Mouse (Mus musculus): ENCODE results near the gene AA986860.

Gene AA986860

DNA sequence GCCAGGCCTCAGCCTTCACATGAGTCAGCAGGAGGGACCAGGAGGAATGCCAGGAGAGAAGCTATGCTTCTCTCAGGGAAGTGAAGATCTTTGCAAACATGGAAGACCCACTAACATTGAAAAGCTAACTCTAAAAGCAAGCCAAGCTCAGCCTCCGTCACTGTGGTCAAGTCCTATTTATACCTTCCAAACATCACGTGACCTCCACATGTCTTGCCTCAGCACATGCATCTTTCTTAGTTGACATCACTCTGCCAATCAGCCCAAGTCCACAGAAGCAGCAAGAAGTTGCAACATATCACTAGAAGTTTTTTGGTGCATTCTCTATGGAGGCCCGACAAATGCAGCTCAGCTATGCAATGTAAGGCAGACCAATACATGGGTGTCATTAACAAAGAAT is 48.1 kb downstream of the AA986860 start:
- no peak for DNase-seq

DNA sequence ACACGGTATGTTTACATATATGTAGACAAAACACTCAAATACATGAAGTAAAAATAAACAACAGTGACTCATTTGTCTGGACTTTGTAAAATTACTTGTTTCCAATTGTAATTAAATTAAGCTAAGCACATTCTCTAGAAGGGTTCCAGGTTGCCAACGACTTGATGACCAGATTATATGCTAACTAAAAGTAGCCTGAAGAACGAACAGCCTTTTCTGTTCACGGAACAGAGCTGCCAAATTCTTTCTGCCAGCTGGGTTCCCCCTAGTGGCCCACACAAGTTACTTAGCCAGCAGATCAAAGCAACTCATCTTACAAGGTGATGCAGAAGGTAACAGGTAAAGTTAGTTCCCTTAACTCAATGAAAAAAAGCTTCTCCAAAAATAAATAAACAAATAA is 52.3 kb downstream of the AA986860 start:
- peak; percentile 51 to 58 for DNase-seq

DNA sequence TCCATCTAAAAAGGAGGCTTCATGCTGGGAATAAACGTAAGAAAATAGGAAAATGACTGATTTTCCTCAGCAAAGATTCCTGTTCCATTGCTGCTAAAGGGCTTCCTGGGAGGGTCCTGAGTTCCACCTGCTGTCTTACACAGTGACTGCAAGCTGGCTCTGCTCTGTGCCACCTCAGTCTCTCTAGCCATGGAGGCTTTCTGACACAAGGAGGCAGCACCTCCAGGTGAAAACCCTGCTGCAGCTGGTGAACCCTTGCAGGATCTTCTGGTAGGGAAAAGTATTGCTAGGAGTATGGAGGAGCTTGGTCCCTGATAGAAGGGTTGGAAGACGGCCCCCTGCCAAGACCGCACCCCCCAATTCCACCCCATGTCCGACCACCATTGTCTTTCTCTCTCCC is 55.2 kb downstream of the AA986860 start:
- peak; percentile 27 to 28 for DNase-seq

DNA sequence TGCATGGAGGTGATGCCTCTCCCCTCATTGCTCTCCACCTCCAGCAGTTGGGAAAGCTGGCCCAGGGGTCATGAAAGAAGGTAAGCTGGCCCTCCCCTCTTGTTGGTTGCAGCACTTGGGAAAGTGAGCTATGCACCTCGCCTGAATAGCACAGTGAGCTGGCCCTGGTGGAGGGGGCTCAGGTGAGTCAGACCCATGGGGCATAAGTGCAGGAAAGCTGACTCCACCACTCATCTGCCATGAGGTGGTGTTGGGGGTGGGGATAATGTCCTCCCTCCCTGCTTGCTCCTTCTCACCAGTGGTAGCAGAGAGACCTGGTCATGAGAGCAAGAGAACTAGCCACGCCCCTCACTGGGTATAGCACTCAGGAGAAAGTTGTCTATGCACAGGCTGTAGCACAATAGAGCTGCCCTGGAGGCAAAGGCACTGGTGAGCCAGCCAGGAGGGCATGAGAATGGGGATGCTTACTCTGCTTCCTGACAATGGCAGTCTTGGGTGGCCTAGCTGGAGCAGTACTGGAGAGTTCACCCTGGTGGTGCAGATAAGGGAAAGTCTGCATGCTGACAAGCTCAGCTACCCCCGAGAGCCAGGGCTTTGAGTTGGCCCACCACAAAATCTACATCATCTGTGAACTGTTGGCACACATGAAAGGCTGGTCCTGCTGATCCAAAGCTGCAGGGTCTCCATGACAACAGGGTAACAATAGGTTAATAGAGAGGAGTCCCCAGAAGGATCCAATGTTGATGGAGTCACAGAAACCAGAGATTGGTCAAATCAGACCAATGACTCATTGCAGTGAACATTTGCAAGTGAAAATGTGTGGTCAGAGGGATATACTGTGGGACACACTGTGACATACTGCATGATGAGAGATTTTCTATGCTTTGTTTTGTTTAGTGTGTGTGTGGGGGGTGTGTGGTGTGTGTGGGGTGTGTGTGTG is 58.0 kb downstream of the AA986860 start:
- DNase-seq: no peak
